Mouse (Mus musculus) heart, postnatal 25 days (tissue): Measurements from ENCODE around the gene Gpr153. TPM values are rescaled to one million over a fixed set of nuclear protein-coding genes. Genes with fewer than 3 reads are reported as not detected.
A peak's percentile ranks its signal among the peaks of the same experiment; 100 is the strongest.

Experiments
- DNase-seq: peaks from one replicate; pipeline ENCODE4 v3.0.0; 2022; ENCODE audit warnings: low spot score
- intact Hi-C: fragments of 180-260 bp; cut with DNase I; formaldehyde crosslinking; loops from one replicate; pipeline ENCODE4 v1.15.1; 2025
- total RNA-seq, 2 experiments: library from RNA; stranded (reverse); gene quantifications; 2 replicates each; pipeline ENCODE4 v1.2.3; 2021

Gene Gpr153
- total RNA-seq, 2 experiments from 2014 or later, result 14.3 to 14.9 TPM

DNA sequence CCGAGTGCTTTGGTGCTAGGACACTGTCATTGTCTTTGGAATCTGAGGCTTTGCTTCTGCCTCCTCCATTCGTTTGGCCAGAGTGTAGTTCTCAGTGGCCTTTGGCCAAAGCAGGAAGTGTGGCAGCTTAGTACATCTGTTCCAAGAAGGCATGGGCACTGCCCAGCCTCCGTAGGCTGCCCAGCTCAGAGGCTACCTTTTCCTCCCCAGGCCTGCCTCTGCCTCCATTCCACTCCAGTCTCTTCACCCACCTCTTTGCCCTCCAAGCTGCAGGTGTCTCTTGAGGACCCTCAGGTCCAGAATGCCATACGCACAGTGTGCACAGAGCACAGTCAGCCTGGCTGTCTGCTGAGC, 9.9 kb upstream of the Gpr153 start:
- intact Hi-C loops, result no loop called here
- no peak for DNase-seq

- intact Hi-C loops, result no loop called here
- no peak for DNase-seq
These were observed 9.0 kb upstream of the Gpr153 start for GRCm38 (mm10) chr4:152264867-152265568.

GRCm38 (mm10) chr4:152265791-152266190, 8.2 kb upstream of the Gpr153 start:
- no peak for DNase-seq
- intact Hi-C loops, result no loop called here

DNA sequence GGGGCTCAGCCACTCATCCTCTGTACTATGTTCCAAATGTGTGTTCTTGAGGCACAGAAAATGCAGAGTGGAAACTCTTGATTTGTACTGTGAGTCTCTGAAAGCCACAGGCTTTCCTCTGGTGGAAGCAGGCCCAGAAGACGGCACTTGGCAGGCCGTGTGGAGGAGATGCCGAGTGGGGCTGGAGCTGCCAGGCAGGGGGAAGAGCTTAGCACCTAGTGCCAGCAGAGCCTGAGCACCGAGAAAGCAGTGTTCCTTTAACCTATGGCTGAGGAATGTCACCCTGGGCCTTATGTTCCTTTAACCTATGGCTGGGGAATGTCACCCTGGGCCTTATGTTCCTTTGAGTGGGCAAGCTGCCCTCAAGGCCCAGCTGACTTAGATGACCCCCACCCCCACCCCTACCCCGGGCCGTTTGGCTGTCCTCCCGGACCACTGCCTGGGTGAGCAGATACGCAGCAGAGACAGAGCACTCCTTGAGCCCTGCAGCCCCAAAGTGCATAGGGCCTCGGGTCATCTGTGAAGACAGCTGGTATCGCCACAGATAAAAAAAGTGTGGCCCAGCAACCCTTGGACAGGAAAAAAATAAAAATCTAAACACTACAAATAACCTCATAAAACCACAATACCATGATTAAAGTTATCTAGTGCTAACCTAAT, 7.7 kb upstream of the Gpr153 start:
- no peak for DNase-seq
- intact Hi-C loops, result no loop called here

DNA sequence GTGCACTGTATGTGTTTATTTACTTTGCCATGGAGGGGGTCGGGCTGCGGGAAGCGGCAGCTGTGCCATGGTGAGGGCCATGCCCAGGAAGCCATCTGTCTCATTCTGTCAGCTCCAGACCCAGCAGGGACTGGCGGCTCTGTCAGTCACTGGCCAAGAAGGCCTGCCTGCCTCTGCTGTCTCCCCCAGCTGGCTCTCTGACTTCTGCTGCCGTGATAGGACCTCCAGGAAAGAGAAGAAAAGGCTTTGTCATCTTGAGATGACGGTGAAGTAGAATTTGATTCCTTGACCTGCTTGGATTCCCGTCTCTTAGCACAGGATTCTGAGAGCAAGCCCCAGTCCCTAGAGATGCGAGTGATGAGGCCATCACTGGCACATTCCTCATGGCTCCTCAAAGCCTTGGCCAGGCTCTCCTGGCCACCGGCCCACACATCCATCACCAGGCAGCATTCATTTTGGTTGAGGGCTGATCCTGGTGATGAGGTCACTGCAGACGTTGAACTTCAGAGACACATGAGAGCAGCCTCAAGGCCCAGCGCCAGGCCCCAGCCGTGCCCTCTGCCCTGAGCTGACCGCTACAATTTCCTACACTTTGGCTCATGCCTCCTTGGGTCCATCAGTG, 6.2 kb upstream of the Gpr153 start:
- intact Hi-C loops, result no loop called here
- peak; percentile 72 for DNase-seq

DNA sequence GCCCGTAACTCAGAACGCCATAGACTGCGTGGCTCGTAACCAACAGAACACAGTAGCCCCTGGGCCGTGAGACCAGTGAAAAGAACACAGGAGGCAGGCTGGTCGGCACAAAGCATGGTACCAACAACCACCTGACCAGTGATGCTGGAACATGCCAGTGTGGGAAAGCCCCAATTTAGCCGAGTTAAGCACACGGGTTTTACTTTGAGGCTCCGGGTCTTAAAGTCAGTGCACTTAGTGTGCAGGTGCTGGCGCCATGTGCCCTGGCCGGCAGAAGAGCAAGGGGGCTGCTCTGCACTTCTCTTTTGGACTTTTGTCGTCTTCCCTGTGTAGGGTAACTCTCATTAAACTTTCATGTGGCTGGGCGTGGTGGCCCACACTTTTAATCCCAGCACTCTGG, 4.1 kb upstream of the Gpr153 start:
- intact Hi-C loops, result no loop called here
- no peak for DNase-seq

GRCm38 (mm10) chr4:152270599-152270998, 3.4 kb upstream of the Gpr153 start:
- no peak for DNase-seq
- intact Hi-C loops, result no loop called here

- intact Hi-C loops, result no loop called here
These were observed 2.7 kb upstream of the Gpr153 start for GRCm38 (mm10) chr4:152271334-152271733.

DNA sequence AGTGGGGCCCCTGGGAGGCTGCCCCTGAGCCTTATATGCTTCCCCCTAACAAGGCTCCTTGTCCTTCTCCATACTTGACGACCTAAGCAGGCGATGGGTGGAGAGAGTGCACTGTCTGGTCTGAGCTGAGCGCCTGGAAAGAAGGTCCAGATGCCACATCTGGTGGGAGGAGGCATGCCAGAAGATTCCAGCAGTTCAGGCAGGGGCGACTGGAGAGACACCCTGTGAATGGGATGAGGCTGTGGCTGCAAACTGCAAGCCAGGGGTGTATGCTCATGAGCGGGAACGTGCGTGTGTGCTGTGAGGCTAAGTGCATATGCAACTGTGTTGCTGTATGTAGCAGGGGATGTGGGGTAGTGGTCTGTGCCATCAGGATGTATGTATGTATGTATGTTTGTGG, 2.0 kb upstream of the Gpr153 start:
- intact Hi-C loops, result loop anchor here (2.0 kb wide), 1 partner anchor 57 kb away; no protein-coding TSS in a partner anchor
- no peak for DNase-seq

More at GRCm38 (mm10) chr4:152271334-152271733, 2.7 kb upstream of the Gpr153 start:
- DNase-seq, result no peak

GRCm38 (mm10) chr4:152272449-152273049, 1.5 kb upstream of the Gpr153 start:
- intact Hi-C loops, result loop anchor here (2.0 kb wide), 1 partner anchor 58 kb away; no protein-coding TSS in a partner anchor
- peak; percentile 82 for DNase-seq

- DNase-seq, result no peak
- intact Hi-C loops, result loop anchor here (2.0 kb wide), 1 partner anchor 58 kb away; no protein-coding TSS in a partner anchor
These were observed 841 bp upstream of the Gpr153 start for GRCm38 (mm10) chr4:152273191-152273590.

DNA sequence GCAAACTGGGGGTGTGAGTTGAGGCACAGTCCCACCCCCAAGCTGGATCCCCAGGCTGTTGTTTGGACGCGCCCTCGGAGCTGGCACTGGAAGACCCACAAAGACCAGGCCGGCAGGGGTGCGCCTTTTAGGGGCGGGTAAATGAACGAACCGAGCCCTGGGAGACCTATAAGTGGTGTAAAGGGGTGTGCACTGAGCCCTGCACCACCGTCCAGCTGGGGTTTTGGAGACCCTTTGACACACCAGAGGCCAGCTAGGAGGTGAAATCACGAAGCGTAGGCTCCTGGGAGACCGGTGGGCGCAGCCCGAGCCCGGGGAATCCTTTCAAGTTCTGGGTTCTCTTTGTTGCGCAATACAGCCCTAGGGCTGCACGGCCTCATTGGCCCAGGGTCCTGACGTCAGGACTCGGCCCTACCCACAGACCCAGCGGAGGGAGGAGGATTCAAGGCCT, 674 bp downstream of the Gpr153 start:
- intact Hi-C loops, result loop anchor here (2.0 kb wide), 1 partner anchor 52 kb away; no protein-coding TSS in a partner anchor
- peak; percentile 49 for DNase-seq

- no peak for DNase-seq
- intact Hi-C loops, result no loop called here
These were observed 2.6 kb downstream of the Gpr153 start for GRCm38 (mm10) chr4:152276389-152277347.

GRCm38 (mm10) chr4:152277916-152278315, 3.9 kb downstream of the Gpr153 start:
- no peak for DNase-seq
- intact Hi-C loops, result no loop called here

GRCm38 (mm10) chr4:152278986-152279385, 5.0 kb downstream of the Gpr153 start:
- intact Hi-C loops, result no loop called here
- no peak for DNase-seq

DNA sequence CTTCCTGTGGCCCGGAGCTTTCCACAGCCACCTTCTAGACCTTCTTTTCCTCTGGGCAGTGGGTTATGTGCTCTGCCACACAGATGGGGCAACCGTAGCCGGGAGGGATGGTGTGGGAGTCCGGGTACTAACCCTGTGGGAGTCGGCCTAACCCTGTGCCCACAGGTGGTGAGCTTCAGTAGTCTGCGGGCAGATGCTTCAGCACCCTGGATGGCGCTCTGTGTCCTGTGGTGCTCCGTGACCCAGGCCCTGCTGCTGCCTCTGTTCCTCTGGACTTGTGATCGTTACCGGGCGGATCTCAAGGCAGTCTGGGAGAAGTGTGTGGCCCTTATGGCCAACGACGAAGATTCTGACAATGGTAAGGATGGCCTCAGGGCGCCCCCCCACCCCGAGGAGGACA, 7.6 kb downstream of the Gpr153 start:
- intact Hi-C loops, result no loop called here
- no peak for DNase-seq

GRCm38 (mm10) chr4:152282721-152283120, 8.7 kb downstream of the Gpr153 start:
- DNase-seq, result no peak
- intact Hi-C loops, result no loop called here

GRCm38 (mm10) chr4:152283186-152283950, 9.3 kb downstream of the Gpr153 start:
- DNase-seq, result peak; percentile 66
- intact Hi-C loops, result no loop called here

DNA sequence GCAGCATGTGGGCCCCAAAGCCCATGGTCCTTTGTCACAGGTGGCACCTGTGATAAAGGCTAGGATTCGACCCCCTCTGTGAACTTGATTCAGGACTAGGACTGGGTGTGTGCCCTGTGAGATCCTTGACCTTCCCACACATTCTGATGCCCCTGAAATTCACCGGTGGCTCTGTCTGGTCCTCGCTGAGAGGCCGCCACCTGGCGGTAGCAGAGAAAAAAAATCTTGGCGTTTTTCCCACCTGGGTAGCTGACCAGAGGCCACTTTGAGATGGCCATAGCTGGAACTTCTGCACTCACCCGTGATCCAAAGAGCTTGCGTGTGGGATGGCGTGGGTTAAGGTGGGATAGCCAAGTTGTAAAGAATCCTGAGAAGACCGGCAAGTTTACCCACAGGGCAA, 11.5 kb downstream of the Gpr153 start:
- DNase-seq, result no peak
- intact Hi-C loops, result loop anchor here (1.0 kb wide), 2 partner anchors 71 to 112 kb away; no protein-coding TSS in a partner anchor
